Mouse (Mus musculus): ENCODE measurements around the gene Ccdc34. TPM values are rescaled to one million over a fixed set of nuclear protein-coding genes. Genes with fewer than 3 reads are reported as not detected.

Ccdc34 gene
- polyA plus RNA-seq, 1 experiment from 2014 or later, result 44.5 TPM

DNA sequence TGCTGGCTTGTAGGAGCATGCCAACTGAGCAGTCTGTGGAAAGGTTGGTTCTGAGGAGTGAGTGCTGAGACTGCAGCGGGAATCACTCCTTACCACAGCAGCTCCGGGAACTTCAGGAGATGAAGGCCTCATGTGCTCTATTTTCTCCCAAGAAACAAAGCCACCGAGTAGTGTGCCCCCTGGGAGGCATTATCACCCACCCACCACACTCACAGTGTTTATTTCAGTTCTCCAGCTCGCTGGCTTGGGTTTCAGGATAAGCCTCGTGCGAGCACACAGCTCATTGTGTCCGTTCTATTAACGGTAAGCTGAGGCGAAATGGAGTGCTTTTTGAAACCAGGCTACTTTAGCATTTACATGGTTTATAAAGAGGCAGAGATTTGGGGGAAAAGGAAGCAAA is 32.1 kb upstream of the Ccdc34 start:
- Histone ChIP-seq H3K27me3 (no peaks in the 10 kb centered on the region), H3K9me3 (no peaks in the 10 kb centered on the region), H3K4me2 (replicated peaks) (no peak overlapping the region), H3K36me3 (no peaks in the 10 kb centered on the region), H3K9ac (replicated peaks) (no peak overlapping the region), H3K27ac (no peak overlapping the region), H3K4me3 (replicated peaks) (no peak overlapping the region), H3K4me1 (replicated peaks) (peaks cover 24% of the 10 kb centered on the region)
- WGBS, result 42% methylated on average over 9 of the region's 9 CpGs
- no peak for ATAC-seq

DNA sequence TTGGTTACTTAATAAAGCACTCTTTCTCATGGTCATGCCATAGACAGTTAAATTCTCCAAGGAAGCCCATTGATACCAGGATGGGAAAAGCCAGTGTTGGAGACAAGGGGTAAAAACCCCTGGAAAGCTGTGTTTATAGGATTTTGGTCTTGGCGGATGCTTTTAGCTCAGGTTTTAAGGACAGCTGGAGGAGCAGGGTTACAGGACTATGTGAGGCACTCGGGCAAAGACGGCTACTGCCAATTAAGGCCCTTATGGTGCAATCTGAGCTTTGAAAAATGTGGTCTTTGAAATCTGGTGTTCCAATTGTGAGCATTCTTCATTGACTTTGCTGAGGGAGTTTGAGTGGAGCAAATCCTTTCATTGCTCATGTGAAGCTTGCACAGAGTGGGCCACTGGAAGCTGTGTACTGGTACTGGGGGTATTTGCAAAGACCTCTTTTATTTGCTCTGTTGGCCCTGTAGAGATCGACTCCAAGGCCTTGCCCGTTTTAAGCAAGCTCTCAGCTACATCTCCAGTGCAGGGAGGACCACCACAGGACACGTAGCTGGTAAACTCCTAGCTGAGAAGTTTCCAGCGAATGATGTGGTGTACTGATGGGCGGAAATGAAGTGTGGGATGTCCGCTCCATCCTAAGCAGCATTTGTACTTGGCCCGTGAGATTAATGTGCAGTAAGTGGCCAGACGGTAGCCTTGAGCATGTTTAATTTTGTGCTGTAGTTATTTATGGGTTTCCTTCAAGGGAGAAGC is 31.4 kb upstream of the Ccdc34 start:
- Histone ChIP-seq H3K9me3 (no peaks in the 10 kb centered on the region), H3K27me3 (no peaks in the 10 kb centered on the region), H3K9ac (replicated peaks) (no peak overlapping the region), H3K4me3 (replicated peaks) (no peak overlapping the region), H3K4me1 (replicated peaks) (peaks cover 26% of the 10 kb centered on the region), H3K36me3 (no peaks in the 10 kb centered on the region), H3K4me2 (replicated peaks) (no peak overlapping the region), H3K27ac (no peak overlapping the region)
- ATAC-seq, result no peak
- 72% methylated on average over 11 of the region's 11 CpGs for WGBS

GRCm38 (mm10) chr2:109987946-109988345 is 29.7 kb upstream of the Ccdc34 start:
- H3K4me1 ChIP-seq (replicated peaks), result peaks cover 28% of the 10 kb centered on the region
- H3K27ac ChIP-seq, result no peak overlapping the region
- no peaks in the 10 kb centered on the region for H3K36me3 ChIP-seq
- no peak overlapping the region for H3K4me3 ChIP-seq (replicated peaks)
- no peak overlapping the region for H3K9ac ChIP-seq (replicated peaks)
- H3K4me2 ChIP-seq (replicated peaks), result no peak overlapping the region
- 84% methylated on average over 5 of the region's 5 CpGs for WGBS
- no peak for ATAC-seq
- no peaks in the 10 kb centered on the region for H3K27me3 ChIP-seq
- no peaks in the 10 kb centered on the region for H3K9me3 ChIP-seq

DNA sequence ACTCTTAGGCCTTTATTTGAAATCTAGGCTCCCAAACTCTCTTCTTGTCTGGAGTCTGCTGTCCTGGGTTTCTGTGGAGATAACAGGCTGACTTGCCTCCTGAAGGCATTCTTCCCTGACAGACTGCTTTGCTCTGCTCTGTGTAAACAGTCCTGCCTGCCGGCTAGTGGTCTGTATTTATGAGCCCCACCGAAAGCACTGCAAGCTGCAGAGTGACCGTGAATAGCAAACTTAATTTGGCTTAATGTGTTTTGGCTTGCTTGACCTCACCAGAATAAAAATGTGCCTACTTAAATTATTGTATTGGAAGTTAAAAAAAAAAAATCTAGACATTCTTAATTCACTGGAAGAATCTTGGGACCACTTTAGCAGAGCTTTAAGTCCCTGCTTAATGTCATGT is 28.4 kb upstream of the Ccdc34 start:
- H3K9me3 ChIP-seq, result no peaks in the 10 kb centered on the region
- peak; percentile 82 for ATAC-seq
- 2% methylated on average over 3 of the region's 3 CpGs for WGBS
- no peak overlapping the region for H3K4me2 ChIP-seq (replicated peaks)
- H3K27ac ChIP-seq, result peak overlapping the region; percentile 40; the same call in 1 of the 2 replicates
- H3K4me1 ChIP-seq (replicated peaks), result peaks cover 28% of the 10 kb centered on the region
- no peak overlapping the region for H3K9ac ChIP-seq (replicated peaks)
- no peaks in the 10 kb centered on the region for H3K36me3 ChIP-seq
- no peaks in the 10 kb centered on the region for H3K27me3 ChIP-seq
- no peak overlapping the region for H3K4me3 ChIP-seq (replicated peaks)

- no peaks in the 10 kb centered on the region for H3K27me3 ChIP-seq
- no peak overlapping the region for H3K4me3 ChIP-seq (replicated peaks)
- no peak overlapping the region for H3K4me2 ChIP-seq (replicated peaks)
- H3K36me3 ChIP-seq, result no peaks in the 10 kb centered on the region
- no peak overlapping the region for H3K9ac ChIP-seq (replicated peaks)
- H3K4me1 ChIP-seq (replicated peaks), result peaks cover 28% of the 10 kb centered on the region
- WGBS, result 28% methylated on average over 8 of the region's 8 CpGs
- no peak for ATAC-seq
- no peaks in the 10 kb centered on the region for H3K9me3 ChIP-seq
- no peak overlapping the region for H3K27ac ChIP-seq
Measured at GRCm38 (mm10) chr2:109989679-109990473, 27.7 kb upstream of the Ccdc34 start.

DNA sequence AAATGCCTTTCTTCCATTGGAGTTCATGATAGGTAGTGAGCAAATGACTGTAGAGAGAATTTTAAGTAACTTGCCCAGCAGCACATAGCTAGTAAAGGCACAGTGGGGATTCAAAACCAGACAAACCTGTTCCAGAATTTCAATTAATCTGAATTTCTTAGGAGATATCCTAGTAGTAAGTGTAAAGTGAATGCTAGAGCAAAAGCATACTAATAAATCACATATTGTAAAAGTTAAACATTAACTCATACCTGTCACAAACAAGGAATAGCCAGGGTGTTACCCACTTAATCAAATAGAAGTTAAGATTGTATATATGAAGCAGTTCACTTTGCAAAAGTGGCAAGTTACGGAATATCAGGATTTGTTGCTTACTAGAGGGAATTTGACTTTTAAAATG is 25.9 kb upstream of the Ccdc34 start:
- no peak overlapping the region for H3K27ac ChIP-seq
- no peak overlapping the region for H3K4me2 ChIP-seq (replicated peaks)
- no peaks in the 10 kb centered on the region for H3K36me3 ChIP-seq
- no peak overlapping the region for H3K4me3 ChIP-seq (replicated peaks)
- no peaks in the 10 kb centered on the region for H3K27me3 ChIP-seq
- no peak overlapping the region for H3K9ac ChIP-seq (replicated peaks)
- WGBS, result 91% methylated on average over 1 of the region's 1 CpGs
- H3K4me1 ChIP-seq (replicated peaks), result peaks cover 20% of the 10 kb centered on the region
- no peaks in the 10 kb centered on the region for H3K9me3 ChIP-seq
- ATAC-seq, result no peak

DNA sequence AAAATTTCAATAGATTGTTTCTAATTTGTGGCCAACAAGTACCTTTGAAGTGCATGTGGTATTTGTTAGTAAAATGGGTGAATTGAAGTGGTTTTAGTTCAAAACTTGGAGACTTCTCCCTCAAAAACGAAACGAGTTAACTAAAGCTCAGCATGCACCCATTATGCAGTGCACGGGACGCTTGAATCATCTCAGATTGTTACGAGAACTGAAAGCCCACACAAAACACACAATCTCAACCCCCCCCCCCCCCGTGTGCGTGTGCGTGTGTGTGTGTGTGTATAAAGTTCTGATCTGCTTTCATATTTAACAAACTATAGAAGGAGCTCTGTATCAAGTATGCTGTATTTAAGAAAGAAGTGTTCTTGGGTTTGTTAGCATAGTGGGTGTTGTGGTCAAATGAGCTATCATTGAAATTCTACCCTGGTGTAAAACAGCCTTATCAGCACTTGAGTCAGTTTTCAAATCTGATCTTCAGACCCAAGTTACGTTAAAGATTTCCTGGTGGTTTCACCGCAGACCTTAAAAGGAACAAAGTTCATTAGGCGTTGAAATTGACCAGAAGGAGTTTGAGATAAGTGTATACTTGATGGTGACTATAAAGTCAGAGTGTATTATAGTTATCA is 25.1 kb upstream of the Ccdc34 start:
- Histone ChIP-seq H3K4me2 (replicated peaks) (no peak overlapping the region), H3K4me1 (replicated peaks) (peaks cover 20% of the 10 kb centered on the region), H3K9ac (replicated peaks) (no peak overlapping the region), H3K9me3 (no peaks in the 10 kb centered on the region), H3K36me3 (no peaks in the 10 kb centered on the region), H3K4me3 (replicated peaks) (no peak overlapping the region), H3K27me3 (no peaks in the 10 kb centered on the region), H3K27ac (no peak overlapping the region)
- ATAC-seq, result no peak
- WGBS, result 39% methylated on average over 11 of the region's 11 CpGs

DNA sequence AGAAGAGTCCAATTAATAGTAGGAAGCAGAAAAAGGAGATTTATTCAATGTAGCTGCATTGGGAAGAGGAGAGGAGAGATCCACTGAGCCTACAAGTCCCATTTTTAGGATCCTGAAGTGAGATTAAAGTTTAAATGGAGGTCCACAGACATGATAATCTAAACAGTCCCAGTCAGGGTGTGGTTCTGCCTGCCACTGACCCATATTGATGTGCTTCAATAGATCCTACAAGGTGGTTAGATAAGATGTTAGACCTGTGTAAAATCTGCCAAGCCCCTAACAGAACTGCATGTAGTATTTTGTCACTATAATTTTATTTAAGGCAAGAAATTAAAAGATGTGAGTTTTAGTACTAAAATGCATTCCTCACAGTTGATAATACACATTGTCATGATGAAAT is 24.2 kb upstream of the Ccdc34 start:
- H3K4me1 ChIP-seq (replicated peaks), result peaks cover 17% of the 10 kb centered on the region
- no peaks in the 10 kb centered on the region for H3K9me3 ChIP-seq
- no peak overlapping the region for H3K27ac ChIP-seq
- H3K27me3 ChIP-seq, result no peaks in the 10 kb centered on the region
- no peak for ATAC-seq
- H3K4me2 ChIP-seq (replicated peaks), result no peak overlapping the region
- no peak overlapping the region for H3K9ac ChIP-seq (replicated peaks)
- H3K36me3 ChIP-seq, result no peaks in the 10 kb centered on the region
- H3K4me3 ChIP-seq (replicated peaks), result no peak overlapping the region

DNA sequence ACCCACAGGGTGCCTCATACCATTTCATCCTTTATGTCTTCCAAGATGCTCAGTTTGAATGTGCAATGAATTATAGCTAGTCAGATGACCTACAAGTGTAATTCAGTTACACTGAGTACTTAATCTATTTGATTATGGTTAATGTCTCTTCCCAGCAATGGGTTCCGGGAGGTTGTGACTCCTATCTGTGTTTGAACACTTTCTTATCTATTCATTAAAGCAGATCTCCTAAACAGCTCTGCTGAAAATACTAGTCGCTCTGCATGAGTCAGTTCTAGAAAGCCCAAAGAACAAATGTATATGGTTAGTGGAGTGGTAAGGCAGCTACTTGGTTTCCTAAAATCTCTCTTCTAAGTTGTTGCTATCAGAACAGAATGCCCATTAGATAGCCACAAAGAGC is 22.6 kb upstream of the Ccdc34 start:
- Histone ChIP-seq H3K27ac (no peak overlapping the region), H3K4me1 (replicated peaks) (0 out of 2 replicates have a peak, but pooled peaks cover 4% of the 10 kb centered on the region), H3K9ac (replicated peaks) (no peak overlapping the region), H3K27me3 (no peaks in the 10 kb centered on the region), H3K9me3 (no peaks in the 10 kb centered on the region), H3K4me2 (replicated peaks) (no peak overlapping the region), H3K4me3 (replicated peaks) (no peak overlapping the region), H3K36me3 (no peaks in the 10 kb centered on the region)
- WGBS, result 80% methylated on average over 2 of the region's 2 CpGs
- no peak for ATAC-seq

DNA sequence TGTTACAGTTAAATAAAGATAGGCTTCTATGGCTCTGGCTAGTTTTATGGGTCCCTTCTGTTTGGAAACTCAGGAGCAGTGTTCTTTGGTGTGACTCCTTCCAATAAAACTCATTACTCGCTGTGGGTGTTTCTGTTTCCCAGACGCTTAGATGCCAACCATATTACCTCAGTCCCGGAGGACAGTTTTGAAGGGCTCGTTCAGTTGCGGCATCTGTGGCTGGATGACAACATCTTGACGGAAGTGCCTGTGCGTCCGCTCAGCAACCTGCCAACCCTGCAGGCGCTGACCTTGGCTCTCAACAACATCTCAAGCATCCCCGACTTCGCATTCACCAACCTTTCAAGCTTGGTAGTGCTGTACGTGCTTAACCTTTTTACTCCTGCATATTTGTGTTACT is 21.2 kb upstream of the Ccdc34 start:
- H3K27ac ChIP-seq, result no peak overlapping the region
- H3K9ac ChIP-seq (replicated peaks), result no peak overlapping the region
- 73% methylated on average over 12 of the region's 12 CpGs for WGBS
- no peak overlapping the region for H3K4me3 ChIP-seq (replicated peaks)
- H3K9me3 ChIP-seq, result no peaks in the 10 kb centered on the region
- no peak overlapping the region for H3K4me2 ChIP-seq (replicated peaks)
- no peaks in the 10 kb centered on the region for H3K27me3 ChIP-seq
- no peak for ATAC-seq
- no peaks in the 10 kb centered on the region for H3K4me1 ChIP-seq (replicated peaks)
- H3K36me3 ChIP-seq, result no peaks in the 10 kb centered on the region

DNA sequence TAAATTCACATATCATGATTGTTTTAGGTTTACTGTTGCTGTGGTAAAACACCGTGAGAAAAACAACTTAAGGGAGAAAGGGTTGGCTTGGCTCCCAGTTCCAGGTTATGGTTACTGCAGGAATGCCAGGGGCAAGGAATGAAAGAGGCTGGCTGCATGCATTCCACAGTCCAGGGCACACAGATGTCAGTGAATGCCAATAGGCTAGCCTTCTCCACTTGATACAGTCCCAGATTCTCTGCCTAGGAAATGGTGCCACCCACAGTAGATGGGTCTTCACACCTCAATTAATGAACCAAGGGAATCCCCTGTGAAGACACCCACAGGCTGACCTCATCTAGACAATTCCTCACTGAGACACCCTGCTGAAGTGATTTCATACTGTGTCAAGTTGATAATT is 12.9 kb upstream of the Ccdc34 start:
- 86% methylated on average over 1 of the region's 1 CpGs for WGBS

DNA sequence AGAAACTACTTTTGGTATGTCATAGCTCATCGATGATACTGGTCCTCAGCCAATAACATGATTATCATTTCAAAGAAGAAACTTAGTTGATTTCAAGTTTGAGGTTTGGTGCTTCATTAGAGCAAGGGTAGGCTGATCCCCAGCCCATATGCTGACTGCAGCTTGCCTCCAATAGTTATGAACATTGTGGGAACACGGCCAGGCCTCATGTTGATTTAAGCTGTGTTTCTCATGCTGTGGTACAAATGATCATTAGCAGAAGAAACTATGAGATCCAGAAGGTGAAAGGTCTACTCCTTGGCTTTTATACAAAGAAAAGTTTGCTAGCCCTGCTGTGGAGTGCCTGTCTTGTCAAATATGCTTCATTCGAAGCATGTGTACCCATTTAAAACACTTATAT is 12.5 kb upstream of the Ccdc34 start:
- no peak for ATAC-seq
- Histone ChIP-seq H3K4me1 (replicated peaks) (no peaks in the 10 kb centered on the region), H3K36me3 (peaks cover 23% of the 10 kb centered on the region), H3K27me3 (no peaks in the 10 kb centered on the region), H3K27ac (no peak overlapping the region), H3K9ac (replicated peaks) (no peak overlapping the region), H3K4me2 (replicated peaks) (no peak overlapping the region), H3K4me3 (replicated peaks) (no peak overlapping the region), H3K9me3 (no peaks in the 10 kb centered on the region)
- WGBS, result 81% methylated on average over 3 of the region's 3 CpGs

More for the DNA sequence above, 12.9 kb upstream of the Ccdc34 start:
- H3K27ac ChIP-seq, result no peak overlapping the region
- H3K9ac ChIP-seq (replicated peaks), result no peak overlapping the region
- no peak overlapping the region for H3K4me2 ChIP-seq (replicated peaks)
- H3K36me3 ChIP-seq, result peaks cover 23% of the 10 kb centered on the region
- ATAC-seq, result no peak
- H3K9me3 ChIP-seq, result no peaks in the 10 kb centered on the region
- H3K27me3 ChIP-seq, result no peaks in the 10 kb centered on the region
- H3K4me1 ChIP-seq (replicated peaks), result no peaks in the 10 kb centered on the region
- no peak overlapping the region for H3K4me3 ChIP-seq (replicated peaks)
